Mouse (Mus musculus) urinary bladder, postnatal 14 days (tissue): Measurements from ENCODE around the gene Rps6ka4.

Experiments used
- DNase-seq: peaks from one replicate; pipeline ENCODE4 v3.0.0; 2021; ENCODE audit warnings: low spot score

The Rps6ka4 gene

GRCm38 (mm10) chr19:6851497-6851896 lies 11.1 kb upstream of the Rps6ka4 start:
- no peak for DNase-seq

- DNase-seq: no peak
Measured at GRCm38 (mm10) chr19:6849506-6850068, 9.2 kb upstream of the Rps6ka4 start.

GRCm38 (mm10) chr19:6847841-6848517 lies 7.5 kb upstream of the Rps6ka4 start:
- DNase-seq: no peak

GRCm38 (mm10) chr19:6846050-6846449 lies 5.6 kb upstream of the Rps6ka4 start:
- DNase-seq: no peak

GRCm38 (mm10) chr19:6842353-6842752 lies 1.9 kb upstream of the Rps6ka4 start:
- DNase-seq: no peak

- no peak for DNase-seq
Measured at GRCm38 (mm10) chr19:6841292-6841597, 809 bp upstream of the Rps6ka4 start.

GRCm38 (mm10) chr19:6839615-6840474 lies 591 bp downstream of the Rps6ka4 start:
- peak; percentile 67 for DNase-seq

- no peak for DNase-seq
Measured at GRCm38 (mm10) chr19:6832363-6832762, 8.1 kb downstream of the Rps6ka4 start.

- no peak for DNase-seq
Measured at GRCm38 (mm10) chr19:6831331-6831730, 9.1 kb downstream of the Rps6ka4 start.

- no peak for DNase-seq
Measured at GRCm38 (mm10) chr19:6830556-6831316, 9.7 kb downstream of the Rps6ka4 start.

GRCm38 (mm10) chr19:6829870-6830555 lies 10.4 kb downstream of the Rps6ka4 start:
- no peak for DNase-seq

- no peak for DNase-seq
Measured at GRCm38 (mm10) chr19:6829069-6829468, 11.4 kb downstream of the Rps6ka4 start.

- DNase-seq: no peak
Measured at GRCm38 (mm10) chr19:6826601-6827000, 13.8 kb downstream of the Rps6ka4 start.

- no peak for DNase-seq
Measured at GRCm38 (mm10) chr19:6825384-6825783, 15.1 kb downstream of the Rps6ka4 start.

- no peak for DNase-seq
Measured at GRCm38 (mm10) chr19:6820538-6821195, 19.8 kb downstream of the Rps6ka4 start.

GRCm38 (mm10) chr19:6819143-6819827 lies 21.2 kb downstream of the Rps6ka4 start:
- DNase-seq: no peak

- no peak for DNase-seq
Measured at GRCm38 (mm10) chr19:6814958-6815357, 25.5 kb downstream of the Rps6ka4 start.

- DNase-seq: no peak
Measured at GRCm38 (mm10) chr19:6814366-6814765, 26.1 kb downstream of the Rps6ka4 start.
